Mouse (Mus musculus) small intestine, adult 2 months (tissue): Measurements from ENCODE around the gene Plgrkt.

Experiments used
- CTCF ChIP-seq: fragments of 200-500 bp; IDR thresholded peaks from 2 replicates; pipeline ENCODE4 v1.5.1; 2012; ENCODE audit warnings: low read depth, mild to moderate bottlenecking, control low read depth, inconsistent platforms, low read length, moderate library complexity, mixed read lengths; ENCODE audit not compliant: insufficient replicate concordance, insufficient read length; ENCODE audit errors: extremely low read depth
- POLR2A ChIP-seq: fragments of 200-500 bp; IDR thresholded peaks from 2 replicates; pipeline ENCODE4 v1.6.1; 2012; ENCODE audit warnings: low read depth, mild to moderate bottlenecking, control low read depth, inconsistent platforms, low read length, moderate library complexity

DNA sequence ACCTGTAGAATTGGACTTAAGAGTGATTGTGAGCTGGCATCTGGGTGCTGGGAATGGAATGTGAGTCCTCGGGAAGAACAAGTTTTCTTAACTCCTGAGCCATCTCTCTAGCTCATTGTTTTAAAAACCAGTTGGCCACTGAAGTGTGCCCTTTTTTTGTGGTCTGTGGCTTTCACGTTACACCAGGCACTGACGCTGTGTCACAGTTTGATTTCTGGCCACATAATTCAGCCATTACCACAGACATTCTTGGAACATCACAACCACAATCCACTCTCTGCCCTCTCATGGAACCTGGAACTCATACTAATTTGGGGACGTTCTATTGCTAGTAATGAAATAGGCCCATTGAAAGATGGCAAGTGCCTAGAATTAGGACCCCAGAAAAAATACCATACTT, 26.2 kb downstream of the Plgrkt start:
- TF ChIP-seq CTCF (no peak), POLR2A (no peak)
